In genomic region chrX:99216633-99217459, GRCm38 (mm10) we compare ENCODE assay signal across 7 mouse cellular contexts.
A peak's percentile ranks its signal among the peaks of the same experiment; 100 is the strongest.
DNase-seq lines count a peak whose midpoint lies in the region; ATAC-seq and TF ChIP-seq lines count a peak whose summit lies in the region.

No protein-coding gene starts in this region.

- 22% methylated on average over 54 of the region's 60 CpGs for WGBS in intestine, postnatal 0 days
- 20% methylated on average over 42 of the region's 60 CpGs for WGBS in liver, embryonic 14.5 days (ENCODE audit: insufficient replicate concordance)
- WGBS in neural tube, embryonic 12.5 days, result 17% methylated on average over 56 of the region's 60 CpGs

- no peaks in the 10 kb centered on the region for H3K4me1 ChIP-seq in intestine, postnatal 0 days (replicated peaks; ENCODE audit: control insufficient read depth, insufficient read depth, low read length)
- H3K4me1 ChIP-seq in liver, embryonic 14.5 days (replicated peaks; ENCODE audit: control insufficient read depth in 2 of 2, insufficient read depth in 2 of 2, low read length in 1 of 2), result no peaks in the 10 kb centered on the region
- H3K4me1 ChIP-seq in neural tube, embryonic 12.5 days, result peaks cover 18% of the 10 kb centered on the region

- no peaks in the 10 kb centered on the region for H3K36me3 ChIP-seq in intestine, postnatal 0 days (ENCODE audit: control insufficient read depth, insufficient read depth)
- no peaks in the 10 kb centered on the region for H3K36me3 ChIP-seq in liver, embryonic 14.5 days (replicated peaks; ENCODE audit: control insufficient read depth, insufficient read depth, low read depth)
- H3K36me3 ChIP-seq in neural tube, embryonic 12.5 days, result no peaks in the 10 kb centered on the region

- no peaks in the 10 kb centered on the region for H3K27me3 ChIP-seq in intestine, postnatal 0 days (replicated peaks; ENCODE audit: control insufficient read depth, insufficient read depth, low read length)
- peaks cover 13% of the 10 kb centered on the region for H3K27me3 ChIP-seq in liver, embryonic 14.5 days (ENCODE audit: control insufficient read depth, insufficient read depth, low read length)
- H3K27me3 ChIP-seq in neural tube, embryonic 12.5 days (replicated peaks), result peaks cover 11% of the 10 kb centered on the region

- H3K4me3 ChIP-seq in intestine, postnatal 0 days (ENCODE audit: low read depth, low read length), result peak overlapping the region; percentile 24
- H3K4me3 ChIP-seq in liver, embryonic 14.5 days (ENCODE audit: insufficient read depth in 1 of 2, low read depth in 2 of 2, low read length in 2 of 2), result 0 out of 4 replicates have a peak overlapping the region, but pooled peaks of 1 of the 2 experiments have one; percentile 16
- H3K4me3 ChIP-seq in neural tube, embryonic 12.5 days, result peak overlapping the region; percentile 30

- TF ChIP-seq CTCF in brain, embryonic 14.5 days (IDR thresholded peaks at IDR 0.05; ENCODE audit: borderline replicate concordance, extremely low read depth, insufficient read depth, insufficient read length), result no peak
- TF ChIP-seq CTCF in intestine, postnatal 0 days (IDR thresholded peaks at IDR 0.05; ENCODE audit: low read depth), result no peak
- no peak for TF ChIP-seq CTCF in liver, embryonic 14.5 days (IDR thresholded peaks at IDR 0.05; ENCODE audit: low read depth)

- TF ChIP-seq EP300 in liver, embryonic 14.5 days (IDR thresholded peaks at IDR 0.05; ENCODE audit: low read depth), result no peak

- H3K4me2 ChIP-seq in intestine, postnatal 0 days (replicated peaks; ENCODE audit: low read depth), result peak overlapping the region; percentile 69
- peak overlapping the region; percentile 28 for H3K4me2 ChIP-seq in liver, embryonic 14.5 days (ENCODE audit: low read depth)
- H3K4me2 ChIP-seq in neural tube, embryonic 12.5 days (replicated peaks), result peak overlapping the region; percentile 62

- no peak overlapping the region for H3K27ac ChIP-seq in intestine, postnatal 0 days (ENCODE audit: low read depth, low read length)
- no peak overlapping the region for H3K27ac ChIP-seq in liver, embryonic 14.5 days
- no peak overlapping the region for H3K27ac ChIP-seq in neural tube, embryonic 12.5 days

- 0 out of 2 replicates have a peak, but pooled peaks have one; percentile 11 for TF ChIP-seq POLR2A in brain, embryonic 14.5 days (IDR thresholded peaks at IDR 0.05; ENCODE audit: borderline replicate concordance, extremely low read depth, insufficient read depth, insufficient read length, poor library complexity, severe bottlenecking)

- peak; percentile 58 for DNase-seq in brain, embryonic 14.5 days (ENCODE audit: low read depth)
- DNase-seq in embryo, embryonic 10 days (ENCODE audit: low spot score), result peak; percentile 54
- peak; percentile 51 to 53 for DNase-seq in heart, adult 18-20 months
- DNase-seq in liver, embryonic 14.5 days (ENCODE audit: low read depth in 3 of 3, low spot score in 3 of 3), result no peak
- DNase-seq in yolk sac, embryonic 10.5 days (ENCODE audit: low spot score), result peak; percentile 50

- peak overlapping the region; percentile 31; the same call in 1 of the 2 replicates for H3K9ac ChIP-seq in intestine, postnatal 0 days (ENCODE audit: low read depth, low read length)
- no peak overlapping the region for H3K9ac ChIP-seq in liver, embryonic 14.5 days (replicated peaks)
- peak overlapping the region; percentile 57 for H3K9ac ChIP-seq in neural tube, embryonic 12.5 days

- peak; percentile 50; the same call in 1 of the 2 replicates for ATAC-seq in intestine, postnatal 0 days
- 0 out of 2 replicates have a peak, but pooled peaks have one; percentile 33 for ATAC-seq in liver, embryonic 14.5 days (ENCODE audit: insufficient read depth)
- peak; percentile 49 for ATAC-seq in neural tube, embryonic 12.5 days (ENCODE audit: low FRiP score, low read depth)

- H3K9me3 ChIP-seq in intestine, postnatal 0 days (ENCODE audit: control insufficient read depth), result no peaks in the 10 kb centered on the region
- H3K9me3 ChIP-seq in liver, embryonic 14.5 days (ENCODE audit: control insufficient read depth, low read length), result no peaks in the 10 kb centered on the region
- H3K9me3 ChIP-seq in neural tube, embryonic 12.5 days, result no peaks in the 10 kb centered on the region

Comparison
In these comparisons a context has a peak if more than half of its experiments do, and no peak if none do; other contexts are left out.
1. DNase-seq: peak in brain, embryonic 14.5 days (single experiment), embryo, embryonic 10 days (single experiment), heart, adult 18-20 months (2 of 2) and yolk sac, embryonic 10.5 days (single experiment); none in liver, embryonic 14.5 days (0 of 3).
2. Peak in every context shown above with its lines, with median percentiles within 50 percentile points of each other: ATAC-seq and H3K4me2 ChIP-seq.